8 mouse cellular contexts compared by ENCODE assay signal in genomic region chrX:57503634-57504033, GRCm38 (mm10). TPM values are rescaled to one million over a fixed set of nuclear protein-coding genes. Genes with fewer than 3 reads are reported as not detected.
DNase-seq lines count a peak whose midpoint lies in the region; ATAC-seq and TF ChIP-seq lines count a peak whose summit lies in the region.

Gpr101 (minus strand) TSS chrX:57503757.

- no peak for ATAC-seq in heart, postnatal 0 days (ENCODE audit: insufficient read depth, low read depth)
- peak; percentile 78 for ATAC-seq in forebrain, postnatal 0 days
- peak; percentile 84 for ATAC-seq in midbrain, embryonic 16.5 days
- no peak for ATAC-seq in erythroblast, adult 5-6 weeks (replicated peaks; ENCODE audit: low FRiP score, poor library complexity, severe bottlenecking)

- no peak within 1 kb of the TSS for H3K9ac ChIP-seq in heart, postnatal 0 days (replicated peaks; ENCODE audit: low read depth, low read length)
- 0 out of 2 replicates have a peak within 1 kb of the TSS, but pooled peaks have one; percentile 35 for H3K9ac ChIP-seq in forebrain, postnatal 0 days
- H3K9ac ChIP-seq in midbrain, embryonic 16.5 days (ENCODE audit: low read depth, low read length) = peak within 1 kb of the TSS; percentile 56

- TF ChIP-seq CTCF in heart, postnatal 0 days (IDR thresholded peaks at IDR 0.05; ENCODE audit: low read depth) = no peak
- no peak for TF ChIP-seq CTCF in forebrain, postnatal 0 days (IDR thresholded peaks at IDR 0.05; ENCODE audit: low read depth)
- TF ChIP-seq CTCF in lung, adult 2 months (IDR thresholded peaks at IDR 0.05; ENCODE audit: insufficient read depth, low read length) = no peak

- no peaks in the 10 kb centered on the region for H3K36me3 ChIP-seq in heart, postnatal 0 days (replicated peaks; ENCODE audit: control insufficient read depth, insufficient read depth, low read length)
- no peaks in the 10 kb centered on the region for H3K36me3 ChIP-seq in forebrain, postnatal 0 days (ENCODE audit: insufficient read depth)
- H3K36me3 ChIP-seq in midbrain, embryonic 16.5 days (ENCODE audit: control insufficient read depth, insufficient read depth, low read length) = no peaks in the 10 kb centered on the region

- 10% methylated on average over 17 of the region's 28 CpGs for WGBS in heart, postnatal 0 days
- WGBS in forebrain, postnatal 0 days = 22% methylated on average over 22 of the region's 28 CpGs
- WGBS in midbrain, embryonic 16.5 days = 15% methylated on average over 20 of the region's 28 CpGs
- WGBS in lung, adult 2 months = 22% methylated on average over 28 of the region's 28 CpGs

- DNase-seq in heart, postnatal 0 days (ENCODE audit: low spot score) = no peak
- DNase-seq in heart, adult 18-20 months = no peak
- peak; percentile 30 for DNase-seq in ZHBTc4 (ENCODE audit: low read depth, low spot score)
- peak; percentile 8 for DNase-seq in forebrain, postnatal 0 days
- no peak for DNase-seq in spleen, adult 18-20 months
- no peak for DNase-seq in lung, adult 2 months

- no peak for TF ChIP-seq EP300 in heart, postnatal 0 days (IDR thresholded peaks at IDR 0.05; ENCODE audit: low read depth)

- no peaks in the 10 kb centered on the region for H3K9me3 ChIP-seq in heart, postnatal 0 days (replicated peaks; ENCODE audit: control insufficient read depth, low read length)
- H3K9me3 ChIP-seq in forebrain, postnatal 0 days (ENCODE audit: low read length) = no peaks in the 10 kb centered on the region
- H3K9me3 ChIP-seq in midbrain, embryonic 16.5 days (replicated peaks; ENCODE audit: control insufficient read depth, low read length, poor library complexity, severe bottlenecking) = no peaks in the 10 kb centered on the region

- peak within 1 kb of the TSS; percentile 53 for H3K4me2 ChIP-seq in heart, postnatal 0 days (ENCODE audit: low read depth, low read length)
- H3K4me2 ChIP-seq in forebrain, postnatal 0 days (ENCODE audit: low read depth) = peak within 1 kb of the TSS; percentile 64
- H3K4me2 ChIP-seq in midbrain, embryonic 16.5 days (ENCODE audit: low read length) = peak within 1 kb of the TSS; percentile 77

- peaks cover 28% of the 10 kb centered on the region for H3K27me3 ChIP-seq in heart, postnatal 0 days (ENCODE audit: control insufficient read depth, insufficient read depth, low read length)
- no peaks in the 10 kb centered on the region for H3K27me3 ChIP-seq in forebrain, postnatal 0 days (ENCODE audit: insufficient read depth, low read length)
- H3K27me3 ChIP-seq in midbrain, embryonic 16.5 days (ENCODE audit: control insufficient read depth, insufficient read depth, low read depth, low read length) = no peaks in the 10 kb centered on the region

- no peak within 1 kb of the TSS for H3K27ac ChIP-seq in heart, postnatal 0 days (ENCODE audit: low read depth)
- H3K27ac ChIP-seq in forebrain, postnatal 0 days (ENCODE audit: low read depth, low read length) = no peak within 1 kb of the TSS
- no peak within 1 kb of the TSS for H3K27ac ChIP-seq in midbrain, embryonic 16.5 days (ENCODE audit: low read length)

- no peaks in the 10 kb centered on the region for H3K4me1 ChIP-seq in heart, postnatal 0 days (ENCODE audit: control insufficient read depth, insufficient read depth)
- no peaks in the 10 kb centered on the region for H3K4me1 ChIP-seq in forebrain, postnatal 0 days (ENCODE audit: insufficient read depth)
- no peaks in the 10 kb centered on the region for H3K4me1 ChIP-seq in midbrain, embryonic 16.5 days (ENCODE audit: control insufficient read depth, insufficient read depth, low read length)
- H3K4me1 ChIP-seq in lung, adult 2 months (ENCODE audit: control insufficient read depth, insufficient read depth, low read length) = no peaks in the 10 kb centered on the region

- peak within 1 kb of the TSS; percentile 33 for H3K4me3 ChIP-seq in heart, postnatal 0 days (ENCODE audit: low read depth, low read length)
- peak within 1 kb of the TSS; percentile 38 for H3K4me3 ChIP-seq in forebrain, postnatal 0 days (ENCODE audit: low read depth, low read length)
- H3K4me3 ChIP-seq in midbrain, embryonic 16.5 days (ENCODE audit: low read depth, low read length) = peak within 1 kb of the TSS; percentile 44
- no peak within 1 kb of the TSS for H3K4me3 ChIP-seq in lung, adult 2 months (replicated peaks; ENCODE audit: extremely low read depth, low read depth, low read length)

- no peak for TF ChIP-seq POLR2A in lung, adult 2 months (IDR thresholded peaks at IDR 0.05; ENCODE audit: borderline replicate concordance, extremely low read depth, low read depth, low read length)

RNA-seq across cellular contexts. Expression of gene Gpr101, which starts in this region (rescaled TPM):
- not detected in 2 replicates for total RNA-seq in heart, postnatal 0 days (2014; rRNA removed; ENCODE audit: low replicate concordance)
- not detected in 2 replicates for polyA plus RNA-seq in heart, postnatal 0 days (2015; fragmentation: Nextera tagmentation; extraction: Ambion mirVana)
- total RNA-seq in heart, adult 18-20 months (2021) = not detected
- 1.2 and 2.0 TPM in 2 replicates for total RNA-seq in forebrain, postnatal 0 days (2014; rRNA removed)
- 0.29 and 0.42 TPM in 2 replicates for polyA plus RNA-seq in forebrain, postnatal 0 days (2015; fragmentation: Nextera tagmentation; extraction: Ambion mirVana)
- 0.50 and 0.52 TPM in 2 replicates for polyA plus RNA-seq in midbrain, embryonic 16.5 days (2015; fragmentation: Nextera tagmentation; extraction: Ambion mirVana)
- not detected in 2 replicates for polyA plus RNA-seq in lung, adult 2 months (2012; rRNA removed)
- total RNA-seq in erythroblast, adult 5-6 weeks (2015; ENCODE audit: low replicate concordance) = not detected in 2 replicates
- total RNA-seq in erythroblast, adult 5-6 weeks (2017; ENCODE audit: low replicate concordance) = not detected in 2 replicates

Comparison
In these comparisons a context has a peak if more than half of its experiments do, and no peak if none do; other contexts are left out.
1. Peak in ATAC-seq, H3K4me3 ChIP-seq, H3K9ac ChIP-seq and H3K4me2 ChIP-seq in midbrain, embryonic 16.5 days; RNA of the gene not detected or under 1 TPM.
2. DNase-seq: peak in ZHBTc4 (single experiment) and forebrain, postnatal 0 days (single experiment); none in heart, postnatal 0 days (single experiment), heart, adult 18-20 months (0 of 2), spleen, adult 18-20 months (0 of 2) and lung, adult 2 months (single experiment).
3. Peak in every context shown above with its lines, with median percentiles within 50 percentile points of each other: H3K4me2 ChIP-seq.